Mouse (Mus musculus): ENCODE results near the gene Pgbd5. TPM values are rescaled to one million over a fixed set of nuclear protein-coding genes. Genes with fewer than 3 reads are reported as not detected.
A peak's percentile ranks its signal among the peaks of the same experiment; 100 is the strongest.

Gene Pgbd5
- total RNA-seq (2021), result under 1 TPM; 0.15 to 0.50 TPM
- long read RNA-seq, experiment 1, partial matches to known transcripts, result 0 of 3 reads
- long read RNA-seq, experiment 1, other reads (novel, unspliced or antisense), result 1 of 3 reads
- long read RNA-seq, experiment 2, result 0 reads

- intact Hi-C loops (cut with DNase I), result no loop called here
These were observed at the start of gene Pgbd5 for GRCm38 (mm10) chr8:124439558-124439957. Gene Pgbd5, minus strand, starts transcription at chr8:124439658.

GRCm38 (mm10) chr8:124483356-124484115, 44.1 kb upstream of the Pgbd5 start:
- intact Hi-C loops (cut with DNase I), result no loop called here
- Histone ChIP-seq H3K27ac (no peak overlapping the region), H3K4me3 (no peak overlapping the region)
- no peak for DNase-seq
- TF ChIP-seq CTCF (IDR thresholded peaks at IDR 0.05), result no peak

More at GRCm38 (mm10) chr8:124439558-124439957, at the start of gene Pgbd5:
- H3K27ac ChIP-seq, result no peak within 1 kb of the TSS
- H3K4me3 ChIP-seq, result no peak within 1 kb of the TSS
- TF ChIP-seq CTCF (IDR thresholded peaks at IDR 0.05), result no peak
- DNase-seq, result no peak

GRCm38 (mm10) chr8:124482790-124483189, 43.3 kb upstream of the Pgbd5 start:
- intact Hi-C loops (cut with DNase I), result no loop called here
- no peak for DNase-seq
- no peak for TF ChIP-seq CTCF (IDR thresholded peaks at IDR 0.05)
- no peak overlapping the region for H3K4me3 ChIP-seq
- no peak overlapping the region for H3K27ac ChIP-seq

GRCm38 (mm10) chr8:124480321-124480720, 40.9 kb upstream of the Pgbd5 start:
- no peak overlapping the region for H3K27ac ChIP-seq
- DNase-seq, result no peak
- intact Hi-C loops (cut with DNase I), result no loop called here
- no peak overlapping the region for H3K4me3 ChIP-seq
- no peak for TF ChIP-seq CTCF (IDR thresholded peaks at IDR 0.05)

- DNase-seq, result no peak
- intact Hi-C loops (cut with DNase I), result no loop called here
- no peak overlapping the region for H3K4me3 ChIP-seq
- no peak for TF ChIP-seq CTCF (IDR thresholded peaks at IDR 0.05)
- no peak overlapping the region for H3K27ac ChIP-seq
These were observed 39.8 kb upstream of the Pgbd5 start for GRCm38 (mm10) chr8:124479251-124479650.

DNA sequence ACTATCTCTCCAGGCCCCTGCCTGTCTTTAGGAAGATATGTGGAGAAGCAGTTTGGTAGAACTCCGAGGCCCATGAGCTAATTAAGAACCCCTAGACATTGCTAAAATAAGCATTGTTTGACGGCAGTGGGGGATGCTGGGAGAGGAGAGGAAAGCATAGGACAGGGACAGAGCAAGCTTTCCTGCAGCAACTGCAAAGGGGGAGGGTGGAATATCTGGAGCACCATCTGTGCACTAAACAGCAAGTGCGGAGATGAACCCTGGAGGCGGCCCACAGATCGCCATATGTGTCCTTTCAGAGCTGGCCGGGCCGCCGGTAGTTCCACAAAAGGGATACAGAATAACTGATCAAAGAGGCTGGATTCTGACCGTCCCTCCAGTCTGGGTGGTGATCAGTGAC, 37.2 kb upstream of the Pgbd5 start:
- DNase-seq, result no peak
- intact Hi-C loops (cut with DNase I), result no loop called here
- no peak for TF ChIP-seq CTCF (IDR thresholded peaks at IDR 0.05)
- no peak overlapping the region for H3K4me3 ChIP-seq
- H3K27ac ChIP-seq, result no peak overlapping the region

DNA sequence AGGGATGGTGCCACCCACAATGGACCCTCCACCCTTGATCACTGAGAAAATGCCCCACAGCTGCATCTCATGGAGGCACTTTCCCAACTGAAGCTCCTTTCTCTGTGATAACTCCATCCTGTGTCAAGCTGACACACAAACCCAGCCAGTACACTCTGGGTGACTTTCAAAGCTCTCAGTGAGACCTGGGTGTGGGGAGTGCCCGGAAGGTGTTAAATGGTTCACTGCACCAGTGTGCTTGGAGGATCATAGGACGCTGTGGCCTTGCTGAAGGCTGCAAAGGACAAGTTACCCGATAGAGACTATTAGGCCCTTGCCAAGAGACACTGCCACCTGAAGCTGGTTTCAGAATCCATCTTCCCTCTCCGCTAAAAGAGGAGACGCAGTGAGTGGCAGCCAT, 36.2 kb upstream of the Pgbd5 start:
- DNase-seq, result no peak
- no peak overlapping the region for H3K27ac ChIP-seq
- no peak overlapping the region for H3K4me3 ChIP-seq
- intact Hi-C loops (cut with DNase I), result no loop called here
- no peak for TF ChIP-seq CTCF (IDR thresholded peaks at IDR 0.05)

DNA sequence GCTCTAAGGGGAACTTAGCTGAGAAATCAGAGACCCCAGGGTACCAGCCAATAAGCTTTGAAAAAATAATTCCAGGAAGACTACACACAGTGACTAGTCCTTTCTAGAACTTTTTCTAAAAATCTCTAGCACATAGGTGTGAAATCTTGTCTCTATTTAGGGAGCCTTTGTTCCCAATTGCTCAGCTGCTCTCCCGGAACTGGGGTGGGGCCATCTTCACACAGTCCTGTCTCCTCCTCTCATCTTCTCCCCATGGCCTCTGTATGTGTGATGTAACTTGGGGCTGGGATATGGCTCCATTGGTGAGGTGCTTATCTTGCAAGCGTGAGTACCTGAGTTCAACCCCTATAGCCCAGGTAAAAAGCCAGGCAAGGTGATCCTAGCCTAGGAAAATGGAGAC, 25.2 kb upstream of the Pgbd5 start:
- TF ChIP-seq CTCF (IDR thresholded peaks at IDR 0.05), result no peak
- intact Hi-C loops (cut with DNase I), result no loop called here
- DNase-seq, result no peak
- no peak overlapping the region for H3K27ac ChIP-seq
- H3K4me3 ChIP-seq, result no peak overlapping the region

DNA sequence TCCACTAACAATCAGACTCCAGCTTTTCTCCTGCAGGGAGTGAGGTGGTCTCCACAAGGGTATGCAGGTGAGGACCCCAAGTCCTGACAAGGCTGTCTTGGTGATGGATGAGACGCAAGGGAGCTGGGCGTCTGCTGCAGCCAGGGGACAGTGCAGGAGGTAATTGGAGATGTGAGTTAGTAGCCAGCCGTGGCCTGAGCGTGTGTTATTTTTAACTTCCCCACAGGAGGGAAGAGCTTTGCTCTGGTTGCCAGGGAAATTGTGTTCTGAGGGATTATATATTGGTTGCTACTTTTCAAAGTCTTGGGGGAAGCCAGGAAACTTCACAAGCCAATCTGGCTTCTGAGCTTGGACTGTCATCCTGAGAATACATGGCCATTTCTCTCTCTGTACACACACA, 23.7 kb upstream of the Pgbd5 start:
- Histone ChIP-seq H3K4me3 (no peak overlapping the region), H3K27ac (peak overlapping the region; percentile 32; the same call in 1 of the 2 replicates)
- peak; percentile 53 for TF ChIP-seq CTCF (IDR thresholded peaks at IDR 0.05)
- intact Hi-C loops (cut with DNase I), result no loop called here
- peak; percentile 58 for DNase-seq

DNA sequence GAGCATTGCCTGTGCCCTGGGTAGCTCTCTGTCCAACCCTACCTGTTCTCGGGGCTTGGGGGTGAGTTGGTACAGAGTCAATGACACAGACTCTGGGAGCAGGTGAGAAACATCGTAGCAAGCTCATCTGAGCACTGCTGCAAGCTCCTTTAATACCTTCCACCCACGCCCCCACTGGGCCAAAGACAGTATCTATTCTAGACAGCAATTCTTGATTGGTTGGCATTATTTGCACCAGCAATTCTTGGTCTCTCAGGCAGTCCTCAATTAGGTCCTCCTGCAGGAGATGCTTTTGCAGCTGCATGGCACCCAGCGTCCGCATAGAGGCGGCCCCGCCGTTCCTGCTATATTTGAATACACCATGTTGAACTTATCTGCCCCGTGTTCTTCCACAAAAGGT, 22.7 kb upstream of the Pgbd5 start:
- Histone ChIP-seq H3K4me3 (no peak overlapping the region), H3K27ac (no peak overlapping the region)
- no peak for TF ChIP-seq CTCF (IDR thresholded peaks at IDR 0.05)
- DNase-seq, result no peak
- intact Hi-C loops (cut with DNase I), result no loop called here

DNA sequence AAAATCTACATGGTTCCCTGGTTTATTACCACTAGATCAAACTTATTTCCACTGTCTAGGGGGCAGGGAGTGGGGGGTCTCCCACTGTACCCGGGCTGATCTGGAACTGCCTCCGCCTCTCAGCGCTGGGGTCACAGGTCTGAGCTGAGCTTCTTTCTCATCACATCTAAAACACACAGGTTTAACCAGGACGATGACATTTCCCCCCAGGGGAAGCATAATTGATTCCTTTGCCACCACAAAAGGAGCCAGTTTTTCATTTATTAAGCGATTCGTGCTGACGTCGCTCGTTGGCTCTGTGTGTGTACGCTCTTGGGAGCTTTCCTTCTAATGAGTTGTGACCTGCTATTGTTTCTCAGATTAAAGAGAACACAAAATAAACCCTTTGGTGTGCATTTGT, 21.6 kb upstream of the Pgbd5 start:
- TF ChIP-seq CTCF (IDR thresholded peaks at IDR 0.05), result no peak
- no peak overlapping the region for H3K4me3 ChIP-seq
- H3K27ac ChIP-seq, result no peak overlapping the region
- intact Hi-C loops (cut with DNase I), result no loop called here
- DNase-seq, result no peak

DNA sequence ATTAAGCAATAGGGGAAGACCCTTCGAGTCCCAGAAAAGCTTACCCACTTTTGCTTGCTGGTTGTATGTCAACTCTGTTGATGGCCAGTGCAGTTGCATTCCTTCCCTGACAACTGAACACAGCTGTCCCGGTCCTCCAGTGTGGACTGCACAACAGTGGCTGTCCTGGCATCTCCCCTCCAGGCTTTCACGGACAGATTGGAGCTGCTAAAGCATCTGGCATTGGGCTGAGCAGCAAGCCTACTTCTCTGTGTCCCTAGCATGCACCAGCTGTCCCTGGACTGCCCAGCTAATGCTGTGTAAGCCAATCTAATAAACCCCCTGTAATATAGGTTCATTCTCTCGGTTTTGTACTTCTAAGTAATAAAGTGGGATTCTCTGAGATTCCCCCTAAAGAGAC, 21.2 kb upstream of the Pgbd5 start:
- Histone ChIP-seq H3K27ac (no peak overlapping the region), H3K4me3 (no peak overlapping the region)
- TF ChIP-seq CTCF (IDR thresholded peaks at IDR 0.05), result no peak
- DNase-seq, result no peak
- intact Hi-C loops (cut with DNase I), result no loop called here

DNA sequence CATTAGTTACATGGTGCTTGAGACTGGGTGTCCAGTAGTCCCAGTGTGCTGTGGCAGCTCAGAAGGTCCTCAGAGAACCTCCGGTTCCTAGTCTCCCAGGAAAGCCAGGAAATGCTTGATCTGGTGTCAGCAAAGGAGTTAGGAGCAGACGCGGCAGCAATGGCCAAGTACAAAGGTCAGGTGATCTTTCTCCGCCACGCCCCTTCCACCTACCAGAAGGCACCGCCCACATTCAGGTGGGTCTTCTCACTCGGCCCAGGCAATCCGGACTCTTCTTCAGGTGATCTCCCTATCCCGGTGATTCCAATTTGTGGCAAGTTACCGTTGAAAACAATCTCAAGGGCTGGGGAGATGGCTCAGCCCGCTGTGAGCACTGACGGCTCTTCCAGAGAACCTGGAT, 20.2 kb upstream of the Pgbd5 start:
- DNase-seq, result no peak
- TF ChIP-seq CTCF (IDR thresholded peaks at IDR 0.05), result no peak
- H3K27ac ChIP-seq, result no peak overlapping the region
- H3K4me3 ChIP-seq, result no peak overlapping the region
- intact Hi-C loops (cut with DNase I), result no loop called here

DNA sequence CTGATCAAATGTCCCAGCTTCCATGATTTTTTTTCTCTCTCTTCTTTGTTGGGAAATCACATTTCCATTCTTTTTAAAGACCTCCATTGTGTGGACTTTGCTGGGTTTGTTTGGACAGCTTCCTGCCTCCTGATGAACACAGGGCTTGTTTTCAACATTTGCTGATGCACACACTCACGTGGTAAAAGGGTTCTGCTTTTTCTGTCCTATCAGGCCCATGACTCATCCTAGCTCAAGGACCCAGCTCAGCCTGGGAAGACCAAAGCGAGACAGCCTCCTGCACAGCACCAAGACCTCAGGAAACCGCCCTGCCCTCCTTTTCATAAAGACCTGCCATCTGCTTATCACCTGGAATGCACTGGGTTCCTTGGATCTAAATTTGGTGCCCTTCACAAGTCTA, 15.9 kb upstream of the Pgbd5 start:
- no peak for TF ChIP-seq CTCF (IDR thresholded peaks at IDR 0.05)
- Histone ChIP-seq H3K4me3 (no peak overlapping the region), H3K27ac (no peak overlapping the region)
- intact Hi-C loops (cut with DNase I), result no loop called here
- DNase-seq, result no peak

All from gastrocnemius, adult 2 months (tissue).